Mouse (Mus musculus) central nervous system, embryonic 11.5 days (tissue): Measurements from ENCODE around the gene Zfp974. TPM values are rescaled to one million over a fixed set of nuclear protein-coding genes. Genes with fewer than 3 reads are reported as not detected.

ENCODE experiments used
- polyA plus RNA-seq: library from polyadenylated mRNA; depleted of rRNA; stranded (reverse); fragments of >200 nt; gene quantifications from 2 replicates; pipeline ENCODE4 v1.2.3, GENCODE M21; 2012; rRNA removed

Zfp974 gene
- polyA plus RNA-seq = 8.6 and 8.8 TPM in 2 replicates

GRCm38 (mm10) chr7:27928818-27929695, at the start of gene Zfp974:
Gene Zfp974, minus strand, starts transcription at chr7:27929460.

Other genes with a start within 250 kb of the Zfp974 start
- 4.6 and 5.2 TPM in 2 replicates for gene Zfp607b, start 240.1 kb downstream of the Zfp974 start, polyA plus RNA-seq
- gene Zfp60, start 198.1 kb downstream of the Zfp974 start, polyA plus RNA-seq = 23.0 and 30.9 TPM in 2 replicates
- 4.7 and 5.4 TPM in 2 replicates for gene Zfp626, start 122.3 kb downstream of the Zfp974 start, polyA plus RNA-seq
- 4.5 and 7.1 TPM in 2 replicates for gene Zfp59, start 90.9 kb downstream of the Zfp974 start, polyA plus RNA-seq
- 2.1 and 2.5 TPM in 2 replicates for gene Zfp607a, start 71.9 kb downstream of the Zfp974 start, polyA plus RNA-seq
- 6.6 and 9.1 TPM in 2 replicates for gene Zfp780b, start 49.7 kb upstream of the Zfp974 start, polyA plus RNA-seq
- gene Zfp850, start 84.7 kb upstream of the Zfp974 start, polyA plus RNA-seq = 3.0 and 5.2 TPM in 2 replicates
- gene Psmc4, start 120.6 kb upstream of the Zfp974 start, polyA plus RNA-seq = 270 and 316 TPM in 2 replicates
- 0.12 and 0.27 TPM in 2 replicates for gene Fcgbp, start 141.8 kb upstream of the Zfp974 start, polyA plus RNA-seq
- 0.02 and 0.04 TPM in 2 replicates for gene 9530053A07Rik, start 200.0 kb upstream of the Zfp974 start, polyA plus RNA-seq
- 311 and 605 TPM in 2 replicates for gene Fbl, start 240.2 kb upstream of the Zfp974 start, polyA plus RNA-seq